Mouse (Mus musculus) right cerebral cortex, postnatal 36 days (tissue): ENCODE measurements at regions not wholly inside any gene's neighbourhood (a gene's known extent, or its start where the extent isn't known, plus 50 kb on each side); places are given as distances from the start of the nearest gene placed in this dataset.
"Not testable (repeated sequence)": the region's sequence is repeated elsewhere in the genome, so short reads cannot be mapped to it uniquely, and the experiment has no call there.

Source experiments
- DNase-seq, 2 experiments: peaks; one replicate each; pipeline ENCODE4 v3.0.0; 2022; ENCODE audit warnings: low spot score in 2 of 2, mixed read lengths in 1 of 2

DNA sequence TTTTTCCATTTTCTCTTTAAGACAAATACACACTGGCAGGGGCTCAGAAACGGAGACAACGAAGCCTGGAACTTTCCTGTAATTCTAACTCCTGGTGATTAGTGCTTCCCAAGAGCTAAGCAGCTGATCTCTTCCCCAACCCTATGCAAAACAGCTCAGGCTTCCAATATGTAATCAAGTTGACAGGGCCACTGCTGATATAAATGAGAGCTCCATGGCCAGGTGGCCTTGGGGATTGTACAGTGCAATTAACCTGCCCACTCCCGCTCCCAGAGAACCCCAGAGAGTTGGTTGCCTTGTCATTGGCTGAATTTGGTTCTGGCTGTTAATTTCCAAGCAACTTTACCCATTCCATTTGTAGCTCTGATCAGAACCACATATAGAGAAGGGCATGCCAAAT is 67.8 kb downstream of the 4933415F23Rik start:
- no peak for DNase-seq

DNA sequence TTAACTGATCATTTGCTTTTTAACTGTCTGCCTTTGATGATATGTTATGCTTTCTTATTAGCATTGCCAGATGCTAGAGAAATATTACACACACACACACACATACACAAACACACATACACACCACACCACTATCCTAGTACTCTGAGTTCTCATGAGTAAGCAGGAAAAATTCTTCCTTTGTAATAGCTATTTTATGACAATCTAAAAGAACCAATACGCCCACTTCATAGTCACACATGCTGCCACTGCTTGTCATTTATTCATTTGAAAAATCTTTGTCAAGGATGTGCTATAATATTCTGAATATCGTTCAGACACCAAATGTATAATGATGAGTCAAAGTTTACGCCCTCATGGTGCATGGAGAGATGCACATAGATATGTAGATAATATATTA is 78.5 kb downstream of the 4933415F23Rik start:
- DNase-seq, result no peak

DNA sequence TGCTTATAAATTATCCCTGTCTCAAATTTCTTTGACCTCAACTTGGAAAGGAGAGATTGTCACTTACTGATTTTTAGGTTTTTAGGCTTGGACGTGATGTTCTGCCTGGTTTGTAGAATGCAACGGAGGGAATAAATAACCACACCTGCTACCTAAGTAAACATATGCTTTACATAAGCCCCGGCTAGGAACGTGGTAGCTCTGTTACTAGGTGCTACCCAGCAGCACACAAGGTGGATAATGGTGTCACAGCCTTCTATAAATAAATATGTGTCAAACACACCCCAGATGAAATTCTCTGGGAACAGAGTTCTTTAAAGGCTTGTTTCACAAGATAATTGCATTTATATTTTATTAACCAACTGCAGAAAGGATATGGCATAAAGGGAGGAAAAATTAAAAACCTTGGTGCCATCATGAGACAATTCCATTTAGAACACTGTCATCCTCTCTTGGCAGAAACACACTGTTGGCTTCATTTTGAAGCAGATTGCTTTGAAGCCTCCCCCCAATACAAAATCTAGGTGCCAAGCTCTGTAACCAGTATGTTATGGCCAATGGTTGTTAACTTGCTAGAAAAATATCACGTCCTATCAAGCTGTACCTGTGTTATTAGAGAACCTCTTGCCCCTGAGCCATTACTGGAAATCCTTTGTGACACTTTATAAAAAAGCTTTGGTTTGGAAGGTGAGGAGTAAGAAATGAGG is 94.1 kb downstream of the 4933415F23Rik start:
- DNase-seq, result no peak

GRCm38 (mm10) chr1:23004882-23005281 is 97.2 kb downstream of the 4933415F23Rik start:
- DNase-seq, result no peak

GRCm38 (mm10) chr1:22996665-22997064 is 105.4 kb downstream of the 4933415F23Rik start:
- DNase-seq, result no peak

- DNase-seq, result no peak
These were observed 112.4 kb downstream of the 4933415F23Rik start for GRCm38 (mm10) chr1:22989521-22990221.

GRCm38 (mm10) chr1:22987521-22987920 is 114.5 kb downstream of the 4933415F23Rik start:
- DNase-seq, result no peak

DNA sequence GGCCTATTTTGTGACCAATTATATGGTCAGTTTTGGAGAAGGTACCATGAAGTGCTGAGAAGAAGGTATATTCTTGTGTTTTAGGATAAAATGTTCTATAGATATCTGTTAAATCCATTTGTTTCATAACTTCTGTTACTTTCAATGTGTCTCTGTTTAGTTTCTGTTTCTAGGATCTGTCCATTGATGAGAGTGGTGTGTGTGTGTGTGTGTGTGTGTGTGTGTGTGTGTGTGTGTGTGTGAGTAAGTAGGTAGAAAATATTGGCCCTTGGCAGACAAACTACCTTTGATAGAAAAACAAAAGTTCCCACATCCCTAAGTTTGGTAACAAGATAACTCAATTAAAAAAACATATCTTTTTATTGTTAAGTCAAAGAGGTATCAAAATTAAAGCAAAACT is 117.8 kb downstream of the 4933415F23Rik start:
- not testable (repeated sequence) for DNase-seq

GRCm38 (mm10) chr1:22974917-22975316 is 127.1 kb downstream of the 4933415F23Rik start:
- no peak for DNase-seq

DNA sequence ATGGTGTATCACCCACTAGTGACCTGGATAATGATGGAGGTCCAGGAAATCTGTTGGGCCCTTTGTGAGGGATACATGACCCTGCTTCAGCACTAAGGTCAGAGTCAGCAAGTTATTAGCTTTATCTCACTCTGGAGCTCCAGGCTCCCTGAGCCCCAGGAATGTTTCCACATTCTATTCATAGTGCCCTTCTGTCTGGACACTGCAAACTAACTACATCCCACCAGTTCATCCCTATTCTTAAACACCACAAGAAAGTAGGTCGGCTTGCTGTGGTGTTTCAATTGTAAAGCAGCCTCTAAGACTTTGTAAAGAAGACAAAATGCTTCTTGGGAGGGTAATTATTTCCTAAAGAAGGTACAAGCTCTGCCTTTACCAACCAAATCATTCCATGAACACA is 138.2 kb upstream of the Rims1 start:
- DNase-seq, result no peak

DNA sequence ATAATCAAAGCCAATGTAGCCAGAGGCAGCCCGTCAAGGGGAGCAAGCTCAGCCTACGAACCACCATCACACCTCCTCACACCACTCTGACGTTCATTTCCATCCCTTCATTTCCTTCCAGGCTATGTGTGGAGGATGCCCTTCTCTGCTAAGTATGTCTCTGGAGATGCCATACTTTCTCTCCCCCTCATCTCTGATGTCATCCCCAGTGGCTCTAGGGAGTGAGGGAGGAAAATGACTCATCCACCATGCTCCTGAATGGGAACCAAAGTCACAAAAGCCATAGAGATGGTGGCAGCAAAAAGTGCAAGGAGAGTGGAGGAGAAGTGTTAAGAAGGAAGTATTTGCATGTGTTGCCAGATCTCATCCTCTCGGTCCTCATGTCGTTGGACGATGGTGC is 134.0 kb upstream of the Rims1 start:
- peak; percentile 20 to 55 for DNase-seq

DNA sequence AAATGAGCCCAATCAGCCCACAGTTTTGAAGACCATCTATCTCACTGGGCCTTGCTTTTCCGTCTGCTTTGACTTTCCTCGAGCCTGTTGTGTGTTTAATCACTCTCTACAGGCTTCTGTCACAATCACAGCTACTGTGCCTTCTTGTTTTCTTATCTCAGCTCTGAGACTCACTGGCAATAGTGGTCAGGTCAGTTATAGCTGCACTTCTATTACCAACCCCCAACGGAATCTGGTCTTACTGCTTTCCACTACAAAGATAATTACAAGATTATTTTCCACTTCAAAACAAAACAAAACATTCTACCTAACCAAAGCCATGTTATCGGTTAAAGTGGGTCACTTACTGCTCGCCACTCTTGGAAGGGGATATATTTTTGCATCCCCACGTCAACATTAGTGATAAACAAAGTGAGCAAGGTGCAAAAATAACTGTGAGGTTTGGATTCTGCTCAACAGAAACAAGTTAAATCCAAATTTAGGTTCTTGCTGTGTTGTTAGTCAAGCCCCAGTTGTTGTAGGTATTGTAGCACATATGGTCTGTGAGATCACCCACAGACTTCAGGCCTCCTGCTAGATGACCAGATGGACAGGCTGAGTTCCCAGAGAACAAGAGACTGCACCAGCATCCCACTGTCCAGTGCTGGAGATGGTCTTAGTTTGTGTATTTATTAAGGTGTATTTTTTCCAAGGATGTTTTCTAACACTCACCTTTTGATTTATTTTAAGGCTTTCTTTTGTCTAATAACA is 125.5 kb upstream of the Rims1 start:
- no peak for DNase-seq

GRCm38 (mm10) chr1:22902992-22903391 is 97.2 kb upstream of the Rims1 start:
- DNase-seq, result no peak

- DNase-seq, result no peak
These were observed 95.3 kb upstream of the Rims1 start for GRCm38 (mm10) chr1:22901018-22901625.

- DNase-seq, result no peak
These were observed 89.3 kb upstream of the Rims1 start for GRCm38 (mm10) chr1:22895099-22895498.

- DNase-seq, result no peak
These were observed 57.2 kb upstream of the Rims1 start for GRCm38 (mm10) chr1:22862985-22863384.
